Mouse (Mus musculus): ENCODE measurements around the gene Afdn.

DNA sequence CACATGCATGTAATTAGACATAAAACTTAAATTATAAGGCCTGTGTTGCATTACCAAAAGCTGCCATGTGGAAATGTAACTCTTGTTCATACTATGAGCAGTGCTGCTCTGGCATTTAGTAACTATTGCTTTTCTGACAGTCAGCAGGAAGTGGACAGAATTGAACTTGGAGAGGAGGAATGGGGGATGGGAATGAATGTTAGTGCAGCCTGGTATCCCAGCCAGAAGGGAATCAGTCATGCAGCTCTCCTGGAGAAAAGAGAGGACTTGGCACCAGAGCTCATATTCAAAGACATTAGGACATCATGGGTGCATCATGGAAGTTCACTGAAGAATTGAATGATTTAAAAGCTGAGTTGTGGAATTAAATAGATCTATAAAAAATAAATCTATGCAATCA lies 117.1 kb downstream of the Afdn start:
- TF ChIP-seq EP300 (IDR thresholded peaks at IDR 0.05; ENCODE audit: low read depth), result no peak
- TF ChIP-seq CTCF (IDR thresholded peaks at IDR 0.05; ENCODE audit: low read depth), result no peak

Measured in heart, postnatal 0 days (tissue).